Mouse (Mus musculus) activated CD4-positive, CD25-positive, alpha-beta regulatory T cell, adult 4 months (primary cell): Measurements from ENCODE around the gene Fblim1. TPM values are rescaled to one million over a fixed set of nuclear protein-coding genes. Genes with fewer than 3 reads are reported as not detected.
"Not testable (repeated sequence)": the region's sequence is repeated elsewhere in the genome, so short reads cannot be mapped to it uniquely, and the experiment has no call there.

Source experiments
- ATAC-seq: one replicate; pipeline ENCODE4 v1.8.0; 2017
- polyA plus RNA-seq, 2 experiments: library from polyadenylated mRNA; unstranded; fragments of 100-300 nt; shearing (Covaris generic); gene quantifications; one replicate each; pipeline ENCODE4 v1.2.1; 2017

Gene Fblim1
- polyA plus RNA-seq, 2 experiments from 2014 or later = 0.29 TPM; not detected in 1

- no peak for ATAC-seq
These were observed 7.0 kb downstream of the Fblim1 start for GRCm38 (mm10) chr4:141598894-141599250.

GRCm38 (mm10) chr4:141598199-141598893 is 7.5 kb downstream of the Fblim1 start:
- no peak for ATAC-seq

DNA sequence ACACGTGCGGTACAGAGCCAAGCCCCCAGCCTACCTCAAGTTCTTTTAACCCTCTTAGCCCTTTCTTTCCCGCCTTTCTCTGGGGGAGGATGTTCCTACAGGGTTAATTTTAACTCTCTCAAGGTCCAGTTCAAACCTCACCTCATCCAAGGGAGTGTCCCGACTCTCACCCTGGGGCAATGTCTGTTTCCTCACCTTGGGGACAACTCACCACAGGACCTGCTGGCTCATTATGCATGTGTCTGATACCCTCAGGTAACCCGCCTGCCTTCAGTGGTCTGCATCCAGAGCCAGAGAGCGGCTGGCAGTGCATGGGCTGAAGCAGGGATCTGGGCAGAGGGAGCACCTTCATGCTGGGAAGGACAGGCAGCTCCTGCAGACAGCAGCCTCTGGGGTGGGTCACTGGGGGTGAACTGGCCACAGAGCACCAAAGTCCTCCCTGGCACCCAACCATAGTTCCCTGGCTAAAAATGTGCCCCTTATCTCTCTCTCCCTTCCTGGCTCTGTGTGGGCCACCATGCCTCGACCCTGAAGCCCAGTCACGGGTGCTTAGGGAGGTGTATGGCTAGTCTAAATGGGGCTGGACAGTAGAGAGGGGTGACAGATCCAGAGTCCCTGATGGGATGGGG is 9.1 kb downstream of the Fblim1 start:
- ATAC-seq = no peak

DNA sequence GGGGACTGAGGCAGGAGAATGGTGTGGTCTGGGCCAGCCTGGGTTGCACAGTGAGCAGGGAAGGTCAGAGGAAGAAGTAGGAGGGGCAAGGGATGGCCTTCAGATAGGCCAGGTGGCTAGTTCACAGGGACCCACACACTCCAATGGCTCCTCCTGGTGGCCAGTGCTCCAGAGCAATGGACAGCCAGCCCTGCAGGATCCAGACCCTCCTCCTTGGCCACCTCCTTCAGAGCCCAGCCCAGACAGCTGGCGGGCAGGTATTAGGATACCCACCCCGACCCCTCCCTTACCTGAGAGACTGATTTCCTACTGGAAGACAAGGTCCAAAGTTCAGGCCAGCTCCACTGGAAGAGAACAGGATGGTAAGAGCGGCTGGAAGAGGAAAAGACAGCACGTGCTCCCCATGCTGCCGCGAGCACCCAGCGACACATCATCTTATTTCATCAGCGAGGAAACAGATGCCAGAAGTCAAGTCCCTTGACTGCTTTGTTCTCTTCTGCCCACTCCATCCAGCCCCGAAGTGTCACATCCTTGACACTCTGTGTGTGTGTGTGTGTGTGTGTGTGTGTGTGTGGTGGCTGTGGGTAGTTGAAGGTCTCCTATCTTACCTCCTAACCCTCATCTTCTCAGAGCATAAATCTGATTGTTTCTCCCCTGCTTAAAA is 10.2 kb downstream of the Fblim1 start:
- no peak for ATAC-seq

DNA sequence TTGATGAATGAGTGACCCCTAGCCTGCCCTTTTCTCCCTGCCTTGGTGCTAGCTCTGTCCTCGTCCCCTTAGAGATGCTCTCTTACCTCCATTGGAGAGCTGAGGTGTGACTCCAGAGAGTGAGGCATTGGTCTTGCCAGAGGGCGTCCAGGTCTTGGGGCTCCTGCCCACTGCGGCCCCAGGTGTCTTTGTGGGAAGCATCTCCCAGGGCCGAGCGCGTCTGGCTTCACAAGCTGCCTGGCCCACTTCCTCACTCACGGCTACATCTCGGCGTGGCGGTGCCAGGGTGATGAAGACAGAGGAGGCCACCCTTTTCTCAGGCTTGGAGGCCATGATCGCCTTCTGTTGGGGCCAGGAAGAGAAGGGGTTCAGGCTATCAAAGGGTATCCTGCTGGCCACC is 10.8 kb downstream of the Fblim1 start:
- ATAC-seq = no peak

DNA sequence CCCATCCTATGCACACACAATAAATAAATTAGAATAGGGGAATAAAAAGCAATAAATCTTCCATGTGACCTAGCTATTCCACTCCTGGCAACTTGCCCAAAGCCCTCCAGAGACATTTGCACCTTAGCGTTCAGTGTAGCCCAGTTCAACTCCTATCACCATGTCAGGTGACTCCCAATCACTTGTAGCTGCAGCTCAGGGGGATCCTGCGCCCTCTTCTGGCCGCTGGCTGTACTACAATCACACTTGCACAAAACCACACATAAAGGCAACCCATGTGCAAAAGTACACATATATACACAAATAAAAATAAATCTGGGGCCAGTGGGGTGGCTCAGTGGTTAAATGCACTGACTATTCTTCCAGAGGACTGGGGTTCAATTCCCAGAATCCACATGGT is 14.3 kb downstream of the Fblim1 start:
- ATAC-seq = no peak

GRCm38 (mm10) chr4:141583919-141584318 is 22.0 kb downstream of the Fblim1 start:
- ATAC-seq = peak; percentile 84

GRCm38 (mm10) chr4:141581051-141581450 is 24.8 kb downstream of the Fblim1 start:
- ATAC-seq = no peak

DNA sequence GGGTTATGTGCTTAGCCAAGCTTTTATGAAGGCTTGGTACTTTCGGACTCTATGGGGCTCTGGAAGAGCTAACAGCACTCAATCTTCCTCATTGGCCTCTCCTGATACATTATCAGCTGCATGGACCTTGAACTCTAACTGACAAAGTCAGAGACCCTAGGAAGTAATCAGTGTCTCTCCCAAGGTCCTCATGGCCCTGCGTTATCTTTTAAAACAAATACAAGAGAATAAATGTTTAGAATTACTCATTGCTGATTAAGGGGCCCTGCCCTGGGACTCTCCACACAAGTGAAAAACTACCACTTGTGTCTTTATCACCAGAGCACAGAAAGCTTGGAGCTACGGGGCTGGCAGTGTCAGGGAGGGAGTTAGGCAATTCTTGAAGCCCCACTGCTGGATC is 27.1 kb downstream of the Fblim1 start:
- ATAC-seq = no peak

GRCm38 (mm10) chr4:141576877-141577276 is 29.0 kb downstream of the Fblim1 start:
- ATAC-seq = no peak

DNA sequence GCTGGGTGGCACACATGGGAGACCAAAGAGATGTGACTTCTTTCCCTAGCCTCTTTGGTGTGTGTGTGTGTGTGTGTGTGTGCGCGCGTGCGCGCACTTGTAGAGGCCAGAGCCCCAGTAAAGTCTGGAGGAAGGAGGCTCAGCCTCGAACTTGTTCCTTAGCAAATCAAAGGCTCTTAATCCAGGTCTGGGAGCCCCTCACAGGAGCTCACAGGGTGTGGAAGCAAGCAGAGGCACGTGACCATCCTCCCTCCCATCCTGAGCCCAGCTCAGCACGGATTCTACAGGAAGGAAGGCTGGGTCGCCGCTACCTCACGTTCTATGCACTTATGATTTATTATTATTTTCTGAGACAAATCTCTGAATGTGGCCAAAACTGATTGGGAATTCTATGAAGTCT is 29.5 kb downstream of the Fblim1 start:
- no peak for ATAC-seq

- ATAC-seq = peak; percentile 52
These were observed 30.9 kb downstream of the Fblim1 start for GRCm38 (mm10) chr4:141574789-141575702.

DNA sequence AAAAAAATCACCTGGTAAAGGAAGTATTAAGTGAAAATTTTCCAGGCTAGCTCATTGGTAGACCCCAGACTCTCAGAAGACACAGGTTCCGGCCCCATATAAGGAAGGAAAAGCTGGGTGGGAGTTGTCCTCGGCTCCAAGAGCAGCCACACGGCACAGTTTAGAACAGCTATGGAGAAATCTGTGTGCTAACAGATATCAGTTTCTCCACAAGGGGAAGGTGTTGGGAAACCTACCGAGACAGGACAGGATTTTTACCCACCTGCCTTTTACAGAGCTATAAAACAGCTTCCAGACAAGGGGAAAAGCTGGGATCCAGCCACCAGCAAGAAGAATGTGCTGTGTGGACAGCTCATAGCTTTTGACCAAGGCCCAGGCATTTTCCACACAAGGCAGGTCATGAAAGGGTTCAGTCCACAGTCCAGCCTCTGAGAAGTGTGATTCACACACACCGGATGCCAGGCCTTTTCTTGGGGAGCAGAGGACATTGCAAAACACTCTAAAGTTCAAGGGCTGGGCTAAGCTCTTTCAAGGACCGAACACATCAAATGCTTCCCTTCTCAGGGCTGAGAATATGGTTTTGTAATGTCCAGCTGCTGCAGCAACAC is 32.4 kb downstream of the Fblim1 start:
- ATAC-seq = no peak

- no peak for ATAC-seq
These were observed 33.1 kb downstream of the Fblim1 start for GRCm38 (mm10) chr4:141572668-141573358.

DNA sequence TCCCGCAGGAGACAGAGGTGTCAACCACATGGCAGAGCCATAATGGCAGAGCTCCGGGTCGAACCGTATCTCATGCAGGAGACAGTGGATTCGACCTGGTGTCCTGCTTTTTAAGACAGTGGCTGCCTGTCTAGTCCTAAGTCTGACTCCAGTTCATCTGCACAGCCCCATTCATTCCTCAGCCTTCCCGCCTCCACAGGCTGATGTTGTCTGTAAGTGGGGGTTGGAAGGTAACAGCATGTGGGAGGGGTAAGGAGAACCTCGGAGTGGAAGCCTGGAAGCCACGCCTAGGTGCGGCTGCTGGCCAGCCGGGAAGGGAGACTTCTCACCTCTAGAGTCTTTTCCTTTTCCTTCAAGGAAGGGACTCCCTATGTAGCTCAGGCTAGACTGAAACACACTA is 34.0 kb downstream of the Fblim1 start:
- ATAC-seq = no peak

GRCm38 (mm10) chr4:141571337-141571739 is 34.6 kb downstream of the Fblim1 start:
- no peak for ATAC-seq

DNA sequence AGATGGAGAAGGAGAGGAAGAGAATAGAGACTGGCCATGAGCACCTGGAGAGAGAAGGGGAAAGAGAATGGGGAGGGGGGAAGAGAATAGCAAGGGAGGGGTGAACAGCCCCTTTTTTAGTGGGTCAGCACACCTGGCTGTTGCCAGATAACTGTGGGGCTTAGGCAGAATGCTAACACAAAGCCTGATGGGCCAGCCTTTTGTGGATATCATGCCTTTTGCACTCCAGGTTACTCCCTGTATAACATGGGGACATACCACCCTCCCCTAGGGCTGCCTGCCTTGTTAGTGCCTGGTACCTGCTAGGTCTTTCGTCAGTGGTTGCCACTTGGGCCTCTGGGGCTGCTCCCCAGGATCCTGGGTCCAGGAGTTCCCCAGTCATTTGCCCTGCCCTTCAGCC is 35.1 kb downstream of the Fblim1 start:
- no peak for ATAC-seq

DNA sequence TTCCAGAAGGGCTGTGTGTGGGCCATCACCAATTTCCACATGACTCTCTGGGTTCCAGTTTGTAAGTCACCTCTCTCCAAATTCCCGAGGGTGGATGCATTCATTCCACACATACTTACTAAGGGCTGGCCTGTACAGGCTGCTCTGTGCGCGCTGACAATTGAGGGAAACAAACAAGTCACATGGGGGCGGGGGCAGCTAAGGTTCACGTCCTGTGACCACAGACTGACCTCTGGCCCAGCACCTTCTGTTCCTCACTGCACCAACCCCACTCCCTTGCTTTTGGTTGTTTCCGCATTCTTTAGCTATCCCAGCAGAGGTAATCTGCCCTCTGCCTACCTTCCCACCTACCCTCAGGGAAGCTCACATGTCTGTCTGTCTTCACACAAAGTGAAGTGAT is 35.9 kb downstream of the Fblim1 start:
- ATAC-seq = no peak

GRCm38 (mm10) chr4:141568966-141569365 is 36.9 kb downstream of the Fblim1 start:
- no peak for ATAC-seq

- ATAC-seq = not testable (repeated sequence)
These were observed 38.7 kb downstream of the Fblim1 start for GRCm38 (mm10) chr4:141567174-141567573.

DNA sequence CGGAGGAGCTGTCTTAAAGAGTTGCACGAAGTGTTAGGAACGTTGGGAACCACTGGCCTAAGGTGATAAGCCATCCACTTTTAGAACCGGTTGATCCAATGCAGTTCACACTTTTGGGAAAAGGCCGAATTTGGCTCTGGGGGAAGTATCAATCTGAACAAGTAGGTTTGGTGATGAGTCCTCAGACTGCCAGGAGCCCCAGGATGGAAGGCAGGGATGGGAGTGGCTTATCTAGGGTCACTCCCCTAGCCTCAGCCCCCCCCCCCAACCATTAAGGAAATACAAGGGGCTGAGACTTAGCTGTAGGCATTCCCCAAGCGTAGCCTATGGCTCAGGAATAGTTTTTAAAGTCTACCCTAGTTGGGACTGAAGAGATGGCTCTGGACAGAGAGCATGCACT is 39.7 kb downstream of the Fblim1 start:
- no peak for ATAC-seq

DNA sequence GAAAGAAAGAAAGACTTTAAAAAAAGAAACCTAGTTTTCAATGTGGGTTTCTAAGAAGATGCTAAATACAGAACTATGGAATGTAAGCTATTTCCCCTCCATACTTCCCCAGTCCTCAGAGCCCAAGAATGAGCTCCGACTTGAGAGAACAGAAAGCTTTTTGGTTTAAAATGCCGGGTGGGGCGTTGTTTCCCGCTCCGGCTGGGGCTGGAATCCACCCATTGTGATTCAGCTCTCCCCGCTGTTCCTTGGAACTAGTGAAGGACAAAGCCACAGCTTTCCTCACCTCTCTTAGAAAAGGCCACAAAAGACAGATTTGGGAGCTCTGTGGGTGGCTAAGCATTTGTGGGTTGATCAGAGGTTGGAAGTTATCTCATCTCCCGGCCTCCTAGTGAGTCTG is 40.6 kb downstream of the Fblim1 start:
- no peak for ATAC-seq
